Mouse (Mus musculus): ENCODE measurements around the gene Uvrag.

DNA sequence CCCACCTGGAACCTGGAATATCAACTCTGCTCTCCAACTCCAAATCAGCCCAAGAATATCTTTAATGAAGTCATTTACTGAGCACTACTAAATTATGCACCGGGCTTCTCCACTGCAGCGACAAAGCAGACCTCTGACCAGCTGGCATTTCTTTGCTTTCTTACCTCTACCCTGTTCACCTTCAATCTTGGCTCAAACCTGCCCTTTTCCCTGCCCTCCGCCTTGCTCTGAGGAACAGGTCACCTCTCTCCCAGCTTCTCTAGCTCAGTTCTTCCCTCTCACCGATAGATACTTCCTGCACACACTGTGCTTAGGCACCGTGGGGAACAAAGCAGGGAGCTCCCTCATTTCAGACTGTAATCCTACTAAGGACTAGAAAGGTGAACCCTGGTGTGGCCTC lies 18.3 kb downstream of the Uvrag start:
- no peak for TF ChIP-seq CTCF (IDR thresholded peaks at IDR 0.05; ENCODE audit: low read depth, low read length)
- no peak for TF ChIP-seq GATA1 (IDR thresholded peaks at IDR 0.05; ENCODE audit: borderline replicate concordance, low read length)
- TF ChIP-seq POLR2AphosphoS5 (IDR thresholded peaks at IDR 0.05; ENCODE audit: insufficient replicate concordance, low read depth, low read length): no peak

Measured in G1E (cell line).